ENCODE assay signal across 9 mouse cellular contexts in the genomic region with DNA sequence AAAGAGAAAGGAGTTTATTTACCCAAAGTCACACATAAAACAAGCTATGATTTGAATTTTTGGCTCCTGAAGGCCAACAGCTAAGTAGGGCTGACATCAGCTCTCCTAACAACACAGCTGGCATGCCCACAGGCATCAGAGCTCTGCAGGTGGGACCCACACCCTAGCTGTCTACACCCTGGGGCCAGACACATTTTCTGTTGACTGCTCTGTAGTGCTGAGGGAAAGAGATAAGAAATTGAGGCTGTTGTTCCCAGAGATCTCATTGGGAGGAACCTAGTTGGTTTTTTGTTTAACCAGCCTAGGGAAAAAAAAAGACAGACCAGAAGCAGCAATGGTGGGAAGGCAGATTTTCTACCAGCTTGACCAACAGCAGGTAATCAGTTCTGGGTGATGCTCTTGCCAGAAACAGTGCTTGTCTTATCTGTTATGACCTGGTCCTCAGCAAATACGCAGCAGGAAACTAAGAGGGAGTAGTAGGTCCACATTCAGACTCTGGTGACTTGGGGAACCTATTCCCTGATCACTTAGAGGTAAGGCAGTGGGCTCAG. TPM values are rescaled to one million over a fixed set of nuclear protein-coding genes. Genes with fewer than 3 reads are reported as not detected.
A peak's percentile ranks its signal among the peaks of the same experiment; 100 is the strongest.
DNase-seq lines count a peak whose midpoint lies in the region; ATAC-seq and TF ChIP-seq lines count a peak whose summit lies in the region.
"Had no signal": no experiment of that assay in that cellular context is flagged by ENCODE, and none has a peak within 500 bp of the region (broad histone marks: within the 10 kb centered on the region; RNA-seq: fewer than 3 reads in every experiment).

No protein-coding gene starts in this region.

- no peak overlapping the region for H3K4me2 ChIP-seq in kidney, embryonic 15.5 days

- H3K4me3 ChIP-seq in kidney, adult 2 months (ENCODE audit: insufficient read depth, low read depth, low read length) = peak overlapping the region; percentile 74
- no peak overlapping the region; the same call in 1 of the 2 replicates for H3K4me3 ChIP-seq in kidney, embryonic 15.5 days (replicated peaks)
- peak overlapping the region; percentile 68; the same call in 1 of the 2 replicates for H3K4me3 ChIP-seq in embryonic facial prominence, embryonic 10.5 days

- no peaks in the 10 kb centered on the region for H3K36me3 ChIP-seq in kidney, adult 2 months (ENCODE audit: control insufficient read depth, insufficient read depth, low read length)
- no peaks in the 10 kb centered on the region for H3K36me3 ChIP-seq in kidney, embryonic 15.5 days
- H3K36me3 ChIP-seq in embryonic facial prominence, embryonic 10.5 days (replicated peaks) = no peaks in the 10 kb centered on the region
- H3K36me3 ChIP-seq: heart, embryonic 15.5 days had no signal

- ATAC-seq in kidney, embryonic 15.5 days (replicated peaks; ENCODE audit: low FRiP score) = no peak; the same call in 1 of the 2 replicates
- peak; percentile 87 for ATAC-seq in megakaryocyte-erythroid progenitor cell, adult 5-6 weeks (replicated peaks; ENCODE audit: low FRiP score, low TSS enrichment, poor library complexity, severe bottlenecking)
- no peak for ATAC-seq in granulocyte monocyte progenitor cell, adult 5-6 weeks (replicated peaks; ENCODE audit: poor library complexity, severe bottlenecking)
- ATAC-seq: Patski had no signal

- H3K9ac ChIP-seq in kidney, embryonic 15.5 days = no peak overlapping the region
- H3K9ac ChIP-seq: heart, embryonic 15.5 days had no signal

- H3K9me3 ChIP-seq in kidney, embryonic 15.5 days (replicated peaks) = no peaks in the 10 kb centered on the region
- no peaks in the 10 kb centered on the region for H3K9me3 ChIP-seq in embryonic facial prominence, embryonic 10.5 days
- H3K9me3 ChIP-seq: heart, embryonic 15.5 days had no signal

- WGBS in kidney, adult 2 months = 54% methylated on average over 1 of the region's 1 CpGs
- whole genome bisulfite sequencing in kidney, embryonic 15.5 days = 88% methylated on average over 1 of the region's 1 CpGs
- WGBS in embryonic facial prominence, embryonic 10.5 days = 77% methylated on average over 1 of the region's 1 CpGs

- DNase-seq in kidney, adult 2 months = no peak
- DNase-seq in c-Kit-positive CD71-positive TER-119-negative erythroid progenitor cells, embryonic 14.5 days (ENCODE audit: low read depth) = peak; percentile 86
- no peak for DNase-seq in embryonic facial prominence, embryonic 10.5 days (ENCODE audit: low spot score)
- DNase-seq in testis, postnatal 14 days (ENCODE audit: low spot score) = no peak

- peak overlapping the region; percentile 61; the same call in 1 of the 2 replicates for H3K27ac ChIP-seq in kidney, adult 2 months (ENCODE audit: insufficient read depth, low read depth, low read length)
- H3K27ac ChIP-seq in kidney, embryonic 15.5 days = no peak overlapping the region
- H3K27ac ChIP-seq in embryonic facial prominence, embryonic 10.5 days (replicated peaks) = no peak overlapping the region
- H3K27ac ChIP-seq: heart, embryonic 15.5 days had no signal

- H3K27me3 ChIP-seq in kidney, adult 2 months (replicated peaks; ENCODE audit: control insufficient read depth, insufficient read depth, low read length) = no peaks in the 10 kb centered on the region
- peaks cover 45% of the 10 kb centered on the region for H3K27me3 ChIP-seq in kidney, embryonic 15.5 days
- peaks cover 58% of the 10 kb centered on the region for H3K27me3 ChIP-seq in embryonic facial prominence, embryonic 10.5 days (replicated peaks; ENCODE audit: low read depth, poor library complexity, severe bottlenecking)
- H3K27me3 ChIP-seq: Patski had no signal

- no peak for TF ChIP-seq POLR2A in kidney, adult 2 months (IDR thresholded peaks at IDR 0.05; ENCODE audit: low read depth, low read length)

- no peak for TF ChIP-seq CTCF in kidney, adult 2 months (conservative IDR thresholded peaks at IDR 0.05; ENCODE audit: insufficient read depth, insufficient read length, low read depth, low read length)

- H3K4me1 ChIP-seq in kidney, adult 2 months (ENCODE audit: control insufficient read depth, insufficient read depth, low read length) = peaks cover 32% of the 10 kb centered on the region
- H3K4me1 ChIP-seq in kidney, embryonic 15.5 days = peaks cover 18% of the 10 kb centered on the region
- H3K4me1 ChIP-seq in embryonic facial prominence, embryonic 10.5 days = peaks cover 17% of the 10 kb centered on the region

RNA-seq across cellular contexts. Expression of gene Slc22a4, which starts 1.3 kb away (rescaled TPM):
- polyA plus RNA-seq in kidney, adult 2 months (2012; rRNA removed) = 46.7 and 56.8 TPM in 2 replicates
- polyA plus RNA-seq in kidney, embryonic 15.5 days (2015; fragmentation: Nextera tagmentation; extraction: Ambion mirVana) = 1.4 and 1.9 TPM in 2 replicates
- 0.82 and 1.1 TPM in 2 replicates for polyA plus RNA-seq in embryonic facial prominence, embryonic 10.5 days (2016; fragmentation: Nextera tagmentation; extraction: Ambion mirVana)
- total RNA-seq in megakaryocyte-erythroid progenitor cell, adult 5-6 weeks (2014; fragmentation: Nextera tagmentation) = 8.4 and 11.5 TPM in 2 replicates
- total RNA-seq in megakaryocyte-erythroid progenitor cell, adult 5-6 weeks (2017) = 1.8 and 4.9 TPM in 2 replicates
- 20.0 and 36.7 TPM in 2 replicates for total RNA-seq in granulocyte monocyte progenitor cell, adult 5-6 weeks (2014; fragmentation: Nextera tagmentation)
- 19.6 and 21.0 TPM in 2 replicates for total RNA-seq in granulocyte monocyte progenitor cell, adult 5-6 weeks (2017)

RNA-seq across cellular contexts. Expression of gene Pdlim4, which starts 42.2 kb away (rescaled TPM):
- polyA plus RNA-seq in kidney, adult 2 months (2012; rRNA removed) = 13.0 and 15.2 TPM in 2 replicates
- 47.1 and 53.2 TPM in 2 replicates for polyA plus RNA-seq in kidney, embryonic 15.5 days (2015; fragmentation: Nextera tagmentation; extraction: Ambion mirVana)
- 91.1 and 112 TPM in 2 replicates for polyA plus RNA-seq in embryonic facial prominence, embryonic 10.5 days (2016; fragmentation: Nextera tagmentation; extraction: Ambion mirVana)
- not detected in 2 replicates for total RNA-seq in megakaryocyte-erythroid progenitor cell, adult 5-6 weeks (2014; fragmentation: Nextera tagmentation)
- 0.69 TPM in 1 of 2 replicates, not detected in the other for total RNA-seq in megakaryocyte-erythroid progenitor cell, adult 5-6 weeks (2017)
- total RNA-seq in granulocyte monocyte progenitor cell, adult 5-6 weeks (2014; fragmentation: Nextera tagmentation) = 0.70 and 4.5 TPM in 2 replicates
- total RNA-seq in granulocyte monocyte progenitor cell, adult 5-6 weeks (2017) = 0.47 TPM in 1 of 2 replicates, not detected in the other

RNA-seq across cellular contexts. Expression of gene Slc22a21, which starts 46.4 kb away (rescaled TPM):
- 2.4 and 3.7 TPM in 2 replicates for polyA plus RNA-seq in kidney, adult 2 months (2012; rRNA removed)
- polyA plus RNA-seq in kidney, embryonic 15.5 days (2015; fragmentation: Nextera tagmentation; extraction: Ambion mirVana) = 3.9 and 5.6 TPM in 2 replicates
- polyA plus RNA-seq in embryonic facial prominence, embryonic 10.5 days (2016; fragmentation: Nextera tagmentation; extraction: Ambion mirVana) = 2.1 and 2.6 TPM in 2 replicates
- total RNA-seq in megakaryocyte-erythroid progenitor cell, adult 5-6 weeks (2014; fragmentation: Nextera tagmentation) = 1.5 and 4.3 TPM in 2 replicates
- 2.3 TPM in 1 of 2 replicates, not detected in the other for total RNA-seq in megakaryocyte-erythroid progenitor cell, adult 5-6 weeks (2017)
- 1.1 and 2.9 TPM in 2 replicates for total RNA-seq in granulocyte monocyte progenitor cell, adult 5-6 weeks (2014; fragmentation: Nextera tagmentation)
- total RNA-seq in granulocyte monocyte progenitor cell, adult 5-6 weeks (2017) = 0.88 and 2.3 TPM in 2 replicates

Comparison
In these comparisons a context has a peak if more than half of its experiments do, and no peak if none do; other contexts are left out.
1. RNA of gene Slc22a4, which starts 1.3 kb away (polyA plus RNA-seq): 46.7 to 56.8 TPM in kidney, adult 2 months; 1.4 to 1.9 TPM in kidney, embryonic 15.5 days and 0.82 to 1.1 TPM in embryonic facial prominence, embryonic 10.5 days; every median in the first group is over 10 times any median in the second.